Mouse (Mus musculus) midbrain, postnatal 0 days (tissue): ENCODE measurements at regions not wholly inside any gene's neighbourhood (a gene's known extent, or its start where the extent isn't known, plus 50 kb on each side); places are given as distances from the start of the nearest gene placed in this dataset.

ENCODE experiments used
- ATAC-seq: fragments of 200-750 bp; cut with Nextera tagmentation; 2 replicates; pipeline ENCODE4 v1.8.0; 2017; ENCODE audit warnings: moderate number of reproducible peaks, mild to moderate bottlenecking, moderate TSS enrichment, moderate library complexity; ENCODE audit not compliant: low FRiP score
- DNase-seq: peaks from one replicate; pipeline ENCODE4 v3.0.0-alpha.2; 2015; ENCODE audit warnings: low spot score
- H3K27ac ChIP-seq: fragments of 300-500 bp; sonication (generic); 2 replicates; pipeline ENCODE4 v1.5.1; 2014; ENCODE audit warnings: low read depth, mild to moderate bottlenecking, low read length, mixed read lengths
- H3K27me3 ChIP-seq: fragments of 300-500 bp; sonication (generic); 2 replicates; pipeline ENCODE4 v1.6.1; 2014; ENCODE audit warnings: low read length, control low read depth, mixed read lengths; ENCODE audit not compliant: insufficient read depth
- H3K36me3 ChIP-seq: fragments of 300-500 bp; sonication (generic); 2 replicates; pipeline ENCODE4 v1.6.1; 2014; ENCODE audit warnings: low read length, control low read depth, mixed read lengths; ENCODE audit not compliant: insufficient read depth
- H3K4me1 ChIP-seq: fragments of 300-500 bp; sonication (generic); 2 replicates; pipeline ENCODE4 v1.6.1; 2014; ENCODE audit warnings: mild to moderate bottlenecking, control low read depth, antibody characterized with exemption, low read length, mixed read lengths; ENCODE audit not compliant: insufficient read depth
- H3K4me2 ChIP-seq: fragments of 300-500 bp; sonication (generic); 2 replicates; pipeline ENCODE4 v1.6.1; 2014; ENCODE audit warnings: low read depth, mild to moderate bottlenecking, low read length, mixed read lengths; ENCODE audit not compliant: poor library complexity, severe bottlenecking
- H3K4me3 ChIP-seq: fragments of 300-500 bp; sonication (generic); 2 replicates; pipeline ENCODE4 v1.5.1; 2014; ENCODE audit warnings: low read depth, mild to moderate bottlenecking, low read length, moderate library complexity
- H3K9ac ChIP-seq: fragments of 300-500 bp; sonication (generic); replicated peaks from 2 replicates; pipeline ENCODE4 v1.6.1; 2014; ENCODE audit warnings: mild to moderate bottlenecking, low read length, moderate library complexity, mixed read lengths; ENCODE audit not compliant: poor library complexity, severe bottlenecking
- H3K9me3 ChIP-seq: fragments of 300-500 bp; sonication (generic); 2 replicates; pipeline ENCODE4 v1.6.1; 2016; ENCODE audit warnings: low read length, control low read depth
- CTCF ChIP-seq: IDR thresholded peaks from 2 replicates; pipeline ENCODE4 v1.5.1; 2016; ENCODE audit warnings: antibody characterized with exemption, mild to moderate bottlenecking
- WGBS: fragments of 180-500 bp; shearing (Covaris S2); extraction: QIAGEN DNeasy Blood & Tissue Kit; methylation state at CpG from one replicate; pipeline ENCODE4 v1.1.7; 2014; 5-methylcytosine and 5-hydroxymethylcytosine counted together

- Histone ChIP-seq H3K9me3 (no peaks in the 10 kb centered on the region), H3K36me3 (no peaks in the 10 kb centered on the region), H3K27ac (no peak overlapping the region), H3K27me3 (no peaks in the 10 kb centered on the region), H3K4me3 (no peak overlapping the region), H3K9ac (no peak overlapping the region), H3K4me1 (peaks cover 5% of the 10 kb centered on the region; the same call in 1 of the 2 replicates), H3K4me2 (no peak overlapping the region)
- no peak for ATAC-seq
- TF ChIP-seq CTCF: no peak
- WGBS: 38% methylated on average over 1 of the region's 1 CpGs
- no peak for DNase-seq
Measured at GRCm38 (mm10) chr12:16131740-16132077, 315.0 kb upstream of the Trib2 start.

- 77% methylated on average over 2 of the region's 2 CpGs for WGBS
- ATAC-seq: no peak
- no peak overlapping the region for H3K4me2 ChIP-seq
Measured at GRCm38 (mm10) chr12:16131028-16131739, 314.5 kb upstream of the Trib2 start.

GRCm38 (mm10) chr12:16130605-16131004 lies 313.9 kb upstream of the Trib2 start:
- H3K4me1 ChIP-seq: no peaks in the 10 kb centered on the region
- WGBS: 73% methylated on average over 1 of the region's 1 CpGs
- DNase-seq: no peak

More at GRCm38 (mm10) chr12:16131028-16131739, 314.5 kb upstream of the Trib2 start:
- Histone ChIP-seq H3K27ac (no peak overlapping the region), H3K36me3 (no peaks in the 10 kb centered on the region), H3K4me1 (peaks cover 1% of the 10 kb centered on the region; the same call in 1 of the 2 replicates), H3K9ac (no peak overlapping the region), H3K27me3 (no peaks in the 10 kb centered on the region), H3K4me3 (no peak overlapping the region), H3K9me3 (no peaks in the 10 kb centered on the region)
- TF ChIP-seq CTCF: no peak
- no peak for DNase-seq

GRCm38 (mm10) chr12:16129923-16130322 lies 313.2 kb upstream of the Trib2 start:
- no peak overlapping the region for H3K9ac ChIP-seq
- no peaks in the 10 kb centered on the region for H3K36me3 ChIP-seq
- no peak overlapping the region for H3K27ac ChIP-seq
- no peaks in the 10 kb centered on the region for H3K27me3 ChIP-seq
- no peak for TF ChIP-seq CTCF
- ATAC-seq (no peak), DNase-seq (no peak)
- no peak overlapping the region for H3K4me3 ChIP-seq
- WGBS: 97% methylated on average over 3 of the region's 3 CpGs
- no peak overlapping the region for H3K4me2 ChIP-seq
- no peaks in the 10 kb centered on the region for H3K4me1 ChIP-seq
- H3K9me3 ChIP-seq: no peaks in the 10 kb centered on the region

More at GRCm38 (mm10) chr12:16130605-16131004, 313.9 kb upstream of the Trib2 start:
- Histone ChIP-seq H3K9ac (no peak overlapping the region), H3K36me3 (no peaks in the 10 kb centered on the region), H3K4me3 (no peak overlapping the region), H3K27ac (no peak overlapping the region), H3K9me3 (no peaks in the 10 kb centered on the region), H3K4me2 (no peak overlapping the region), H3K27me3 (no peaks in the 10 kb centered on the region)
- ATAC-seq: no peak
- TF ChIP-seq CTCF: no peak

GRCm38 (mm10) chr12:16129243-16129642 lies 312.5 kb upstream of the Trib2 start:
- ATAC-seq (no peak), DNase-seq (no peak)
- no peak for TF ChIP-seq CTCF
- WGBS: 91% methylated on average over 3 of the region's 3 CpGs
- no peak overlapping the region for H3K9ac ChIP-seq
- no peaks in the 10 kb centered on the region for H3K27me3 ChIP-seq
- H3K9me3 ChIP-seq: no peaks in the 10 kb centered on the region
- H3K36me3 ChIP-seq: no peaks in the 10 kb centered on the region
- no peaks in the 10 kb centered on the region for H3K4me1 ChIP-seq
- H3K27ac ChIP-seq: no peak overlapping the region
- no peak overlapping the region for H3K4me2 ChIP-seq
- H3K4me3 ChIP-seq: no peak overlapping the region

GRCm38 (mm10) chr12:16124906-16125305 lies 308.2 kb upstream of the Trib2 start:
- Histone ChIP-seq H3K9me3 (no peaks in the 10 kb centered on the region), H3K4me3 (no peak overlapping the region), H3K4me2 (no peak overlapping the region), H3K27me3 (no peaks in the 10 kb centered on the region), H3K9ac (no peak overlapping the region), H3K27ac (no peak overlapping the region), H3K36me3 (no peaks in the 10 kb centered on the region), H3K4me1 (no peaks in the 10 kb centered on the region)
- DNase-seq (no peak), ATAC-seq (no peak)
- no peak for TF ChIP-seq CTCF
- 93% methylated on average over 2 of the region's 2 CpGs for WGBS
